Mouse (Mus musculus) forebrain, embryonic 14.5 days (tissue): ENCODE measurements at regions not wholly inside any gene's neighbourhood (a gene's known extent, or its start where the extent isn't known, plus 50 kb on each side); places are given as distances from the start of the nearest gene placed in this dataset.
A peak's percentile ranks its signal among the peaks of the same experiment; 100 is the strongest.

Source experiments
- ATAC-seq: fragments of 200-750 bp; cut with Nextera tagmentation; 2 replicates; pipeline ENCODE4 v1.8.0; 2017; ENCODE audit warnings: mild to moderate bottlenecking, moderate library complexity
- DNase-seq: peaks from one replicate; pipeline ENCODE4 v3.0.0-alpha.2; 2015; ENCODE audit warnings: low spot score
- H3K27ac ChIP-seq: fragments of 300-500 bp; sonication (generic); 2 replicates; pipeline ENCODE4 v1.5.1; 2014; ENCODE audit warnings: low read depth, mild to moderate bottlenecking, control low read depth, low read length, moderate library complexity
- H3K27me3 ChIP-seq: fragments of 300-500 bp; sonication (generic); replicated peaks from 2 replicates; pipeline ENCODE4 v1.6.1; 2014; ENCODE audit warnings: low read length, control low read depth, mixed read lengths; ENCODE audit not compliant: control insufficient read depth, insufficient read depth
- H3K36me3 ChIP-seq: fragments of 300-500 bp; sonication (generic); 2 replicates; pipeline ENCODE4 v1.6.1; 2014; ENCODE audit warnings: low read length, control low read depth; ENCODE audit not compliant: control insufficient read depth, insufficient read depth
- H3K4me1 ChIP-seq: fragments of 300-500 bp; sonication (generic); 2 replicates; pipeline ENCODE4 v1.6.1; 2014; ENCODE audit warnings: antibody characterized with exemption, low read length, control low read depth; ENCODE audit not compliant: control insufficient read depth, insufficient read depth
- H3K4me2 ChIP-seq: fragments of 300-500 bp; sonication (generic); 2 replicates; pipeline ENCODE4 v1.6.1; 2014; ENCODE audit warnings: mild to moderate bottlenecking, control low read depth, low read length
- H3K4me3 ChIP-seq: fragments of 300-500 bp; sonication (generic); 2 replicates; pipeline ENCODE4 v1.5.1; 2014; ENCODE audit warnings: low read depth, low read length, control low read depth
- H3K9ac ChIP-seq: fragments of 300-500 bp; sonication (generic); 2 replicates; pipeline ENCODE4 v1.6.1; 2014; ENCODE audit warnings: mild to moderate bottlenecking, low read length, control low read depth, moderate library complexity
- H3K9me3 ChIP-seq: fragments of 300-500 bp; sonication (generic); replicated peaks from 2 replicates; pipeline ENCODE4 v1.6.1; 2016; ENCODE audit warnings: low read length, control low read depth, mixed read lengths; ENCODE audit not compliant: control insufficient read depth
- WGBS: fragments of 180-500 bp; shearing (Covaris S2); extraction: QIAGEN DNeasy Blood & Tissue Kit; methylation state at CpG from one replicate; pipeline ENCODE4 v1.1.7; 2014; 5-methylcytosine and 5-hydroxymethylcytosine counted together

DNA sequence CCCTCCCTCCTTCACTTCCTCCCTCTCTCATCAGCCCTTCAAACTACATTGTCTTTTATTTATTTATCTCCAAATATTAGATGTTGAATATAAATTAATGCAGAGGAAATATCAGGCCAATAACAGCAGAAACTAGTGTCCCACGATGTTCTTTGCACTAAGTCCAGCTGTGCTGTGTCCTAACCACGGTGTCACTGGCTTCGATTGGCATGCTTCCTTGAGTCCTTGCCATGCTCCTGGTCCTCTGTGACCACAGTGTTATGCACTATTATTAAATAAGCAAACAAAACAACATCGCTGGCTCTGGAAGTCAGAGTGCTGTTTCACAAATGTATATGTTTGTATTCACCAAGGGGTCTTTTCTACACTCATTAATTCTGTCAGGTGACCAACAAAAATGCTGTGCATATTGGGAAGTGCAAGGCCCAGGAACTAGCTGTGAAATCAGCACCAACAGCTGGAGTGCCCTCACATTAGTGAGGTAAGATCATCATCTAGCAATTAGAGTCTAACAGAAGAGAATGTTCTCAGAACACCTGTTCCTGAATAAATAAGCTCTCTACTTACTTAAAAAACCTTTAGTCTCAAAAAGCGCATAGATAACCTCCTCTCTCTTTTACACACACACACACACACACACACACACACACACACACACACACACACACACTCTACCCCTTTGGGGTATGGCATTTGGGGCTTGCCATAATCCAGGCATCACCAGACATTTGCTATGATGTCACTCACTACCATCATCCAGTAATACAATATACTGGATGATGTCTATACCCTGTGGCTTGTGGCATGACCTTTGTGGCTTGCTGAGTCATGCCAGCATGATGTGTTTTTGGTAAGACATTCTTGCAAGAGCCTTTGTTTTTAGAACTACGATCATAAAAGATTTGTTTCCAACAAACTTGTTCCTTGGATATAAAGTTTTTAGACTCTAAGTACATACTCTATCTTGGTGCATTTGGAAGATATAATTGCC, 81.9 kb upstream of the Rgs2 start:
- Histone ChIP-seq H3K4me1 (no peaks in the 10 kb centered on the region), H3K4me2 (no peak overlapping the region), H3K9ac (no peak overlapping the region), H3K9me3 (no peaks in the 10 kb centered on the region), H3K27ac (no peak overlapping the region), H3K4me3 (no peak overlapping the region), H3K36me3 (no peaks in the 10 kb centered on the region), H3K27me3 (no peaks in the 10 kb centered on the region)
- WGBS: 90% methylated on average over 6 of the region's 6 CpGs
- DNase-seq: no peak
- ATAC-seq: no peak

DNA sequence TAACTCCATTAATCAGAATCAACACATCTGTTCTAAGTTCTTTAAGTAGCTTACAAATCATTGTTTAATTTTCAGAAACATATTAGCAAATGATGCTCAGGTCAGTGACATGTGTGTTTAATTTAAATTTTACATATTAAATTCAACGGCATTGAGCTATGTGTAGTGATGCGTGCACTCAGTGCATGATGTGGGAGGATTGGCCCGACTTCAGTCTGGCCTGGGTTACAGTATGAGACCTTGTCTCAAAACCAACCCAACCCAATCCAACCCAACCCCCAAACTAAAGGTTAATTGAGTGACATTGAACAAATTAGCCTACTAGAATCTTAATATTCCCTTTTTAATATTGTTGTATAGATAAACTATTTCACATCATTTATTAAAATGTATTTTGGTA, 75.0 kb upstream of the Rgs2 start:
- H3K9me3 ChIP-seq: no peaks in the 10 kb centered on the region
- H3K36me3 ChIP-seq: no peaks in the 10 kb centered on the region
- H3K4me2 ChIP-seq: no peak overlapping the region
- H3K4me1 ChIP-seq: no peaks in the 10 kb centered on the region
- DNase-seq: peak; percentile 17
- ATAC-seq: peak; percentile 56
- WGBS: 71% methylated on average over 3 of the region's 3 CpGs
- no peak overlapping the region for H3K9ac ChIP-seq
- no peak overlapping the region for H3K4me3 ChIP-seq
- H3K27ac ChIP-seq: no peak overlapping the region
- no peaks in the 10 kb centered on the region for H3K27me3 ChIP-seq

DNA sequence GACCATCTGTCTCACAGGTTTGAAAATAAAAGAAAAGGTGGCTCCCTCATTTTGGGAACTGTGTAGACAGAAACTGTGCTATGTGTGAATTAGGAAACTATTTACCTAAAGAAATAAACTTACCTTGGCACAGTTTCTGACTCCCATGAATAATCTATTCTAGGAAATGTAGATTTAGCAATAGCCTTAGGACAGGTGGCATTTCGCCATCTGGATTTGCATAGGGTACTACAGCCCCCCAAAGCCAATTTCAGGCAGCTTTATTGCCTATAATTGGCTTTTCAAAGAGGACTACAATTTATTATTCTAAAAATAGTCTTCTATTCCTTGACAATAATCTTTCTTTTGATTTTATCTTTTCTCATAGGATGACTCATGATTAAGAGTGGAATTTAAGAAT, 74.5 kb upstream of the Rgs2 start:
- no peaks in the 10 kb centered on the region for H3K9me3 ChIP-seq
- no peak overlapping the region for H3K27ac ChIP-seq
- ATAC-seq (peak; percentile 91), DNase-seq (peak; percentile 86)
- H3K4me1 ChIP-seq: no peaks in the 10 kb centered on the region
- no peak overlapping the region for H3K4me3 ChIP-seq
- H3K36me3 ChIP-seq: no peaks in the 10 kb centered on the region
- no peaks in the 10 kb centered on the region for H3K27me3 ChIP-seq
- 62% methylated on average over 1 of the region's 1 CpGs for WGBS
- no peak overlapping the region for H3K4me2 ChIP-seq
- no peak overlapping the region for H3K9ac ChIP-seq

DNA sequence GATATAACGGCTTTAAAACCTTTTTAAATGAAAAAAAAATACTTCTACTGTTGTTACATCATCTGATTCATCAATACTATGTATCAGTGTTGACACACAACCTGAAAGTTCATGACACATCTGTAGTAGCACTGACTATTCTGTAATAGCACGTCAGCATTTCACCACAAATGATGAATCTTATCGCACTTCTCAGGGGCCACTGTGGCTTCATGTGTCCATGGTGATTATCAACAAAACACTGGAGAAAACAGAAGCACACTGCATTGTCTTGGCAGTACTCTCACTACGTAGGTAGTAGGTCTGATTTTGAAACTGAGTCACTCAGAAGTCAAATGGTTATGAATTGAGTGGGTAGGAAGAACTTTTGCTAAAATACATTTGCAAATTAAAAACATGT, 72.0 kb upstream of the Rgs2 start:
- no peaks in the 10 kb centered on the region for H3K4me1 ChIP-seq
- no peak overlapping the region for H3K4me3 ChIP-seq
- DNase-seq: no peak
- WGBS: 92% methylated on average over 4 of the region's 4 CpGs
- no peaks in the 10 kb centered on the region for H3K9me3 ChIP-seq
- ATAC-seq: no peak
- H3K4me2 ChIP-seq: no peak overlapping the region
- no peaks in the 10 kb centered on the region for H3K36me3 ChIP-seq
- H3K27ac ChIP-seq: no peak overlapping the region
- H3K9ac ChIP-seq: no peak overlapping the region
- no peaks in the 10 kb centered on the region for H3K27me3 ChIP-seq

DNA sequence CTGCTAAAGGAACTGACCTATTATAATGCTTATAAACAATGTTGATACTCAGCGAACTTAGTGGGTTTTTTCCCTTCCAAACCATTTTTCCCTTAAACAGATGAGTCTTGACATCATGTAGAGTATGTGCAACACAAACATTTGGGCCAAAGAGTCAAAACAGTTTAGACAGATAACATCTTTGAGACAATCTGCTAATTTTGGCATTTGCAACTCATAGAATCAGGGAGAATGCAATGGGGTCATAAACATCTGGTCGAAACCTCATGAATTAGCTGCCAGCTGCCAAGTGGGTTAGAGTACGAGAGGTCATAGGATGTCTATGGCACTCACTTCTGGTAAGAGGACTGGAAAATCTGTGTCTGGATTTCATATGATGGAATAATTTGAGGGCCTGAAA, 57.3 kb upstream of the Rgs2 start:
- no peak overlapping the region for H3K27ac ChIP-seq
- no peaks in the 10 kb centered on the region for H3K27me3 ChIP-seq
- H3K4me2 ChIP-seq: no peak overlapping the region

DNA sequence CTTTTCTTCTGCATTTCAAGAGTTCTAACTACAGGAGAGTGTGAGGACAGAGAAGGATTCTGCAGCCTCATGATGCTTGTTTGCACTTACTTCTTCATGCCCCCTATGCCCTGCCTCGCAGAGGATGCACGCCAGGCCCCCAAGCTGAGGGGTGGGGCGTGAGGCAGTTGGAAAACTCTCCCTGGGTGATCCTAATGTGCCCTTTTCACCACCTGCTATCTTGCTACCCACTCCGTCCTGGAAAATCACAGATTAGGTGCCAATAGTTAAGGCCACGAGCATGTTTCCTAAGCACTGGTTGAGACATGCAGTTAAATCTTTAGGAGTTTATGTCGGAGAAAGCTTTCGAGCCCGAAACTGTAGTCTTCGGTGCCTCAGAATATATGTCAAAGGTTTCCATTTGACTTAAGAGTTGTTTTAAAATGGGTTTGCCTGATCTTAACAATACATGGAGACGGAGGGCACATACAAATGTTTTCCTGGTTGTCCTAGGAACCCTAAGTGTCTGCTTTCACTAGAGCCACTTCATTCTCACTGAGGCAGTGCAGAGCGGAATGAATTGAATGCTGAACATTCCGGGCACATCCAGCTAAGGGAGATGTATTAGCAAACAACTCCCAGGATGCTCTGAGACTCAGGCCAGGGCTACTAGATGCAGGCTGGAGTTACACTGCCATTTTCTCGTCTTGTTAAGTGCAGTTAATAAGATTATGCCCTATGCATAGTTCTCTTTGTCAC, 51.7 kb upstream of the Rgs2 start:
- peak; percentile 30 for DNase-seq
- WGBS: 82% methylated on average over 13 of the region's 13 CpGs
- Histone ChIP-seq H3K4me3 (no peak overlapping the region), H3K4me1 (no peaks in the 10 kb centered on the region), H3K36me3 (no peaks in the 10 kb centered on the region), H3K27me3 (no peaks in the 10 kb centered on the region), H3K4me2 (no peak overlapping the region), H3K27ac (no peak overlapping the region), H3K9ac (no peak overlapping the region), H3K9me3 (no peaks in the 10 kb centered on the region)
- ATAC-seq: no peak

More for the DNA sequence above, 57.3 kb upstream of the Rgs2 start:
- peak; percentile 30 for DNase-seq
- 88% methylated on average over 3 of the region's 3 CpGs for WGBS
- Histone ChIP-seq H3K9me3 (no peaks in the 10 kb centered on the region), H3K4me3 (no peak overlapping the region), H3K4me1 (no peaks in the 10 kb centered on the region), H3K36me3 (no peaks in the 10 kb centered on the region), H3K9ac (no peak overlapping the region)
- ATAC-seq: no peak
